Mouse (Mus musculus) gastrocnemius, postnatal 14 days (tissue): Measurements from ENCODE around the gene Casp7. TPM values are rescaled to one million over a fixed set of nuclear protein-coding genes. Genes with fewer than 3 reads are reported as not detected.

Experiments
- DNase-seq: peaks from one replicate; pipeline ENCODE4 v3.0.0; 2021; ENCODE audit warnings: mixed read lengths
- intact Hi-C: fragments of 180-260 bp; cut with DNase I; formaldehyde crosslinking; loops from one replicate; pipeline ENCODE4 v1.15.1; 2025; ENCODE audit warnings: low total_unique reads
- total RNA-seq, 2 experiments: library from RNA; stranded (reverse); gene quantifications; 2 replicates each; pipeline ENCODE4 v1.2.3; 2021

Gene Casp7
- total RNA-seq, 2 experiments from 2014 or later = 6.2 to 7.7 TPM

- no peak for DNase-seq
- intact Hi-C loops = no loop called here
Observed at GRCm38 (mm10) chr19:56418404-56418803, 21.5 kb downstream of the Casp7 start.

GRCm38 (mm10) chr19:56419452-56419851 lies 22.5 kb downstream of the Casp7 start:
- intact Hi-C loops = no loop called here
- DNase-seq = no peak

- intact Hi-C loops = loop anchor here (10.0 kb wide), 1 partner anchor 354 kb away; no protein-coding TSS in a partner anchor
- DNase-seq = no peak
Observed at GRCm38 (mm10) chr19:56420345-56420744, 23.4 kb downstream of the Casp7 start.

GRCm38 (mm10) chr19:56422476-56423338 lies 25.8 kb downstream of the Casp7 start:
- intact Hi-C loops = loop anchor here (10.0 kb wide), 1 partner anchor 352 kb away; no protein-coding TSS in a partner anchor
- DNase-seq = peak; percentile 85

GRCm38 (mm10) chr19:56423370-56423769 lies 26.4 kb downstream of the Casp7 start:
- no peak for DNase-seq

GRCm38 (mm10) chr19:56424606-56425395 lies 27.9 kb downstream of the Casp7 start:
- DNase-seq = no peak
- intact Hi-C loops = loop anchor here (10.0 kb wide), 1 partner anchor 350 kb away; no protein-coding TSS in a partner anchor

More at GRCm38 (mm10) chr19:56423370-56423769, 26.4 kb downstream of the Casp7 start:
- intact Hi-C loops = loop anchor here (10.0 kb wide), 1 partner anchor 351 kb away; no protein-coding TSS in a partner anchor

GRCm38 (mm10) chr19:56425492-56425891 lies 28.6 kb downstream of the Casp7 start:
- DNase-seq = no peak
- intact Hi-C loops = loop anchor here (10.0 kb wide), 1 partner anchor 349 kb away; no protein-coding TSS in a partner anchor

- no peak for DNase-seq
- intact Hi-C loops = no loop called here
Observed at GRCm38 (mm10) chr19:56430369-56430768, 33.4 kb downstream of the Casp7 start.

- intact Hi-C loops = no loop called here
- no peak for DNase-seq
Observed at GRCm38 (mm10) chr19:56432706-56433105, 35.8 kb downstream of the Casp7 start.

- intact Hi-C loops = no loop called here
- DNase-seq = no peak
Observed at GRCm38 (mm10) chr19:56433581-56433980, 36.7 kb downstream of the Casp7 start.

- no peak for DNase-seq
- intact Hi-C loops = no loop called here
Observed at GRCm38 (mm10) chr19:56436380-56436779, 39.5 kb downstream of the Casp7 start.

GRCm38 (mm10) chr19:56438357-56439071 lies 41.6 kb downstream of the Casp7 start:
- DNase-seq = peak; percentile 21

GRCm38 (mm10) chr19:56439072-56439434 lies 42.1 kb downstream of the Casp7 start:
- intact Hi-C loops = no loop called here
- DNase-seq = no peak

More at GRCm38 (mm10) chr19:56438357-56439071, 41.6 kb downstream of the Casp7 start:
- intact Hi-C loops = no loop called here

GRCm38 (mm10) chr19:56443445-56443844 lies 46.5 kb downstream of the Casp7 start:
- DNase-seq = no peak
- intact Hi-C loops = no loop called here

GRCm38 (mm10) chr19:56448784-56449183 lies 51.9 kb downstream of the Casp7 start:
- DNase-seq = no peak
- intact Hi-C loops = no loop called here

- DNase-seq = no peak
- intact Hi-C loops = no loop called here
Observed at GRCm38 (mm10) chr19:56449537-56449936, 52.6 kb downstream of the Casp7 start.

- intact Hi-C loops = no loop called here
- no peak for DNase-seq
Observed at GRCm38 (mm10) chr19:56450892-56451291, 54.0 kb downstream of the Casp7 start.

- no peak for DNase-seq
Observed at GRCm38 (mm10) chr19:56451867-56452266, 54.9 kb downstream of the Casp7 start.

GRCm38 (mm10) chr19:56452421-56452820 lies 55.5 kb downstream of the Casp7 start:
- intact Hi-C loops = no loop called here
- DNase-seq = no peak

More at GRCm38 (mm10) chr19:56451867-56452266, 54.9 kb downstream of the Casp7 start:
- intact Hi-C loops = no loop called here
